Mouse (Mus musculus): ENCODE data around the gene Iqcc. TPM values are rescaled to one million over a fixed set of nuclear protein-coding genes. Genes with fewer than 3 reads are reported as not detected.

Iqcc gene
- 15.5 TPM for polyA plus RNA-seq (2017; shearing (Covaris generic))

DNA sequence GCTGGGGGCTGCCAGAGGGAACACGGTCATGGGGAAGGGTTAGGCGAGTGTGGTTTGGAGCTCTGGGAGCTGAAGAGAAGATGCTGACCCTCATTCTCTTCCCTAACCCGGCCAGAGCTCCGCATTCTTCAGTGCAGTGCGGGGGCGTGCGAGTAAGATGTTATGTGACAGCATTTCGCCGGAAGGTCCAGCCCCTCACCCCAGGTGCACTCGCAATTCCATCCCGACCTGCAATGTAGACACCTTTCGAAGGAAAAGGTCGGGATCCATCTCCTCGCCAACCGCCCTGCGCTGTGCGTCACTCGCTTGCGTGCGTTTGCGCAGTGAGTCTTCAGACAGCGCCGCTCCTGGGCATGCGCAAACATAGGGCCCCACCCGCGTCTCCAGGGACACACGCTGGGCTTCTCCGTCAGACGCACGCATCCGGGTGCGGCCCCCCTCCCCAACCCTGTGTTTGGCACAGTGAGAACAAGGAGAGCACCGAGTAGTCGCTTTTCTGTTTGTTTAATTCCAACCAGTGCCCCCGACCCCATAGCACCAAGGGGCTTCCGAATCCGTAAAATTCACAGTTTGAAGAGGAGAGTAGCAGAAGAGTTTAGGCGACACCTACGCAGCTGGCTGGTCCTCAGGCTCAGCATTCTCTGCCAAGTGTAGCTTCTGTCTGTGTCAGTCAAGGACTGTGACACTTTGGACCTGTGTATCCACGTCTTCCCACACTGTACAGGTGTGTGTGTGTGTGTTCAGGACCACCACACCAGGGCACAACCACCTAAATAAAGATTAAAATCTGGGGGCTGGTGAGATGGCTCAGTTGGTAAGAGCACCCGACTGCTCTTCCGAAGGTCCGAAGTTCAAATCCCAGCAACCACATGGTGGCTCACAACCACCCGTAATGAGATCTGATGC, at the start of gene Iqcc:
Iqcc (minus strand) TSS at position 314 of the 906 bp plus-strand sequence.

DNA sequence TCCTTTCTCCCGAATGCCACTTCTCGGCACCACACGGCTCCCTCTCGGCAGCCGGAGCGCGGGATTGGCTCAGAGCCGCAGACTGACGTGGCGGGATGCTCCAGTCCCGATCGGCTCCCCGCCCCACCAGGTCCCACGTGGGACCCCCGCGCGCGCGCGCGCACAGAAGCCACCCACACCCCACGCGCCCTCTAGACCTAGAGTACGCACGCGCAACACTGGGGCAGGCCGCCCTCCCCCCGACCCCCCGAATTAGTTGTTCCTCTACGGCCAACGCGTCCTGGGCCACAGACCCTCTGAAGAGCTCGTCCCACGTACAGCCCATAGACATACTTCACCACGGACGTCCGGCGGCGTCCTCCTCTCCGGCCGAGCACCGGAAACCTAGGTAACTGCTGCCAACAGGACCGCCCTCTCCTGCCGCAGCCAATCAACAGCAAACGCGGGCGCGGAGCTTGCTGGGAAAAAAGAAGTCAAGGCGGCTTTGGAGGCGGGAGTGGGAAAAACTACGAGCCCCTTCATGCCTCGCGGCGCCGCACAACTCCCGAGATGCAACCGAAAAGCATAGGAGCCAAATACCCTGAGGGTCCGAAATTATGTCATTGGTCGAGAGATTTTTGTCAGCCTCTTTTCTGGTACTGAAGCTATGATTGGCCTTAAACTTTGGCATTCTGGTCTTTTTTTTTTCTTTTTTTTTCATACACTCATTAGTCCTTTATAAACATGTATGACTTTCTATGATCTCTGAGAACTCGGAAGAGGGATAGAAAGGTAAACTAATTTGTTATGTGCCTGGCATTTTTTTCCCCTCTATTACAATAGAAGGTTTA, 22.0 kb upstream of the Iqcc start, which contains the start of gene Txlna:
Txlna (minus strand) TSS at position 428 of the 830 bp plus-strand sequence.

DNA sequence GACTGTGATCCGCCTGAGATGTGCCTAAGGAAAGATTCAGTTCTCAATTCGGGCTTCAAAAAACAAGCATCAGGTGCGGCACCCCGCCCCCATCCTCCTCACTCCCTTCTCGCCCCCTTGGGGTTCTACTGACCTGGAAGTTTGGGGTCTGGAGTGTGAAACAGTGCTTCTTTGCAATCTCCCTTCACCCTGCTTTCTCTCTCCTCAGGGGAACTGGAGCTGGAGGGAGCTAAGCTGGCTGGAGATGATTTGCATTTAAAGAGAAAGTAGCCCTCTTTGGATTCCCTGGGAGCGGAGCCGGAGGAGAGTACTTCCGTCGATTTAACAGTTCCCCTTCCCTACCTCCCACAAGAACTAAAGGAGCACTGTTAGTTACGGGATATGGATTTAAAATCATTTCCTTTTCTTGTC, 4.8 kb upstream of the Iqcc start, which contains the start of gene Ccdc28b:
Ccdc28b (minus strand) TSS at position 267 of the 411 bp plus-strand sequence.

DNA sequence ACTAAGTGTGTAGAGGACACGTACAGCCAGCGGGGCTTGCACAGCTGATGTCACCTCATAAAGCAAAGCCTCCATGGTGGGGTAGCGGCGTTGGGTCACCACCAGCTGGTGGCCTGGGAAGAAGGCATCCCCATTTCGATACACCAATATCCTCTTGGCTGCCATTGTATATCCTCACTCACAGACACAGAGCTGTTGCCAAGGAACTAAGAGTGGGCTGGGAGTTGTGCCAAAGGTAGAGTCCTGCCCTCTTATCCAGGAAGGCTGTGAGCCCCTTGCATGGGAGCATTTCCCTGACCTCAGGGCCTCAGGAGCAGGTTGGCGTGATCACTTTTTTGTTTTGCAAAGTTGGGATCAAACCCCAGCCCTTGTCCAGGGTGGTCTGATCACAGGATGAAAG, 4.8 kb downstream of the Iqcc start, which contains the start of gene Dcdc2b:
Dcdc2b (minus strand) TSS at position 165 of the 400 bp plus-strand sequence.

DNA sequence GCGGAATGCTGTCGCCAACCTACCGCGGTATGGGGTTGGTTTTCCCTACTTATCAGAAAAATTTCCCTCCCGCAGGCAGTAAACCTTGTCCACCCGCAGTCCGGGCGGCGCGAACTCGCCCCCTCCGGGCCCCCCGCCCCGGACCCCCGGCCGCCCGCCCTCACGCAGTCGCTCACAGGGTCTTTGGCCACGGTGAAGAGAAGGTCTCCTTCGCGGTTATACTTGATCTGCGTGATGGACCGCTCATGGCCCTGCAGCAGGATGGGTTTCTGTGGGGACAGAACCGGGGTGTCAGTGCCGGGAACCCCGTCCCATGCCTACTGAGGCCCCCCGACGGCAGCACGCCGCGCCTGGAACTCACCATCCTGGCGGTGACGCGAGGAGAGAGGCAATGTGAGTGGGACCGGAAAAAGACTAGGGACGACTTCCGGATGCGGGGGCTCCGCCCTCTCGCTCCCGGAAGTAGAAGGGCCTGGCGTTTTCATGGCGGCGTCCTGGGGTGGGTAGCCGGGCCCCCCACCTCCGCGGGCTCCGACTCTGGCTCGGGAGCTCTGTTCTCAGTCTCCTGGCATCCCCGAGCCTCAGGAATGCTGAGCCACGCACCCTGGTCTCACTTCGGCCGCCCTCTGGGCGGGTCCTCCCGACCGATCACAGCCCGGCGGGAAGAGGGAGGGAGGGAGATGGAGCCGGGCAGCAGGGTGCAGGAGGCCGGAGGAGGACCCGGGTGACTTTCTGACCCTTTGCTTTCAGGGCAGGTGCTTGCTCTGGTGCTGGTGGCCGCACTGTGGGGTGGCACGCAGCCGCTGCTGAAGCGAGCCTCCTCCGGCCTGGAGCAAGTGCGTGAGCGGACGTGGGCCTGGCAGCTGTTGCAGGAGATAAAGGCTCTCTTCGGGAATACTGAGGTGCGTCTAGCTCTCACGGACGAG, 18.4 kb downstream of the Iqcc start, which contains the start of the genes Eif3i and Tmem234:
Eif3i (minus strand) TSS at position 416 of the 926 bp plus-strand sequence.
Tmem234 (plus strand) TSS at position 436 of the 926 bp plus-strand sequence.

DNA sequence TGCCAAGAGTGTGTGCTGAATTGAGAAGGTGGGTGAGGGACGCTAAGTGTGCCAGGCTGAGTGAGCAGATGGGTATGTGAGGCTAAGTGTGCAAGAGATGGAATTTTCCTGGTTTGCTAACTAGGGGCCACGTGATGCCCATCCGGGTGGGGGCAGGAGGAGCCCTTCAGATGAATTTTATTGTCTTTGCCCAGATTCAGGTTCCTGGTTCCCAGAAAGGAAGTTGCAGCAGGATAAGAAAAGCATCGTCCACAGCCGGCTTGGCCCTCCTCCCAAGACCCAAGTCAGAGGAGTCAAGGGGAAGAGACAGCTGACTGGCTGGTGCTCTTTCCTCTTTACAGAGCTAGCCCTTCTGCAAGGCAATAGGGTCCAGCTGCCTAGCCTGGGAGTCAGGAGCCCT, 40.4 kb downstream of the Iqcc start, which contains the start of gene Fam167b:
Fam167b (minus strand) TSS at position 84 of the 400 bp plus-strand sequence.

DNA sequence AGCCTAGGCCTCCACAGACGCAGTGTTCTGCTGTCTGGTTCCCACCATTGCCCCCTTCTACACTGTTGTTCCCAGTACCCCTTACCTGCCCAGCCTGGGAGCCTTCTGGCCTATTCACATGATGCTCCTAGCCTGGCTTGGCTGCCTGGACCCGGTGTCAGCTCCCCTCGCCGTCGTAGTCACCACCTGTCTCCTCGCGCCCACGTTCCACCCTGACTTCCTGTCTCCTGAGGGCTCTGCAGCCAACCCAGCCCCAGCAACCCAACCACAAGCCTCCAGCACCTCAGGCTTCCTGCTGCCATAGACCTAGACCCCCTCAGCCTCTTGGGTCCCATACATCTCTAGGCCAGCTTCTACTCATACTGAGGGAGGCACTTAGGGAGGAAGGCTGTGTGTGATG, 45.5 kb downstream of the Iqcc start, which contains the start of gene Lck:
Lck (minus strand) TSS at position 212 of the 400 bp plus-strand sequence.

Other genes with a start within 250 kb of the Iqcc start
- 3.1 TPM for gene Zbtb8a, start 241.0 kb downstream of the Iqcc start, polyA plus RNA-seq (2017; shearing (Covaris generic))
- gene Zbtb8b, start 178.2 kb downstream of the Iqcc start, polyA plus RNA-seq (2017; shearing (Covaris generic)), result not detected
- gene Bsdc1, start 157.5 kb downstream of the Iqcc start, polyA plus RNA-seq (2017; shearing (Covaris generic)), result 77.9 TPM
- not detected for gene Tssk3, start 128.1 kb downstream of the Iqcc start, polyA plus RNA-seq (2017; shearing (Covaris generic))
- gene Fam229a, start 127.9 kb downstream of the Iqcc start, polyA plus RNA-seq (2017; shearing (Covaris generic)), result not detected
- gene Marcksl1, start 105.5 kb downstream of the Iqcc start, polyA plus RNA-seq (2017; shearing (Covaris generic)), result 56.0 TPM
- gene Hdac1, start 76.4 kb downstream of the Iqcc start, polyA plus RNA-seq (2017; shearing (Covaris generic)), result 158 TPM
- gene Lck, start 45.5 kb downstream of the Iqcc start, polyA plus RNA-seq (2017; shearing (Covaris generic)), result 1,252 TPM
- not detected for gene Fam167b, start 40.5 kb downstream of the Iqcc start, polyA plus RNA-seq (2017; shearing (Covaris generic))
- gene Eif3i, start 18.5 kb downstream of the Iqcc start, polyA plus RNA-seq (2017; shearing (Covaris generic)), result 172 TPM
- gene Tmem234, start 18.4 kb downstream of the Iqcc start, polyA plus RNA-seq (2017; shearing (Covaris generic)), result 166 TPM
- gene Dcdc2b, start 4.8 kb downstream of the Iqcc start, polyA plus RNA-seq (2017; shearing (Covaris generic)), result 3.4 TPM
- gene Ccdc28b, start 4.8 kb upstream of the Iqcc start, polyA plus RNA-seq (2017; shearing (Covaris generic)), result 24.3 TPM
- 52.7 TPM for gene Txlna, start 22.0 kb upstream of the Iqcc start, polyA plus RNA-seq (2017; shearing (Covaris generic))
- gene Kpna6, start 53.7 kb upstream of the Iqcc start, polyA plus RNA-seq (2017; shearing (Covaris generic)), result 23.1 TPM
- 20.7 TPM for gene Tmem39b, start 77.7 kb upstream of the Iqcc start, polyA plus RNA-seq (2017; shearing (Covaris generic))
- 152 TPM for gene Khdrbs1, start 123.2 kb upstream of the Iqcc start, polyA plus RNA-seq (2017; shearing (Covaris generic))
- 663 TPM for gene Ptp4a2, start 192.1 kb upstream of the Iqcc start, polyA plus RNA-seq (2017; shearing (Covaris generic))

All from effector memory CD4-positive, alpha-beta T cell, adult 5 months (primary cell).